Comparison of ENCODE assay signal across 8 mouse cellular contexts in the genomic region with DNA sequence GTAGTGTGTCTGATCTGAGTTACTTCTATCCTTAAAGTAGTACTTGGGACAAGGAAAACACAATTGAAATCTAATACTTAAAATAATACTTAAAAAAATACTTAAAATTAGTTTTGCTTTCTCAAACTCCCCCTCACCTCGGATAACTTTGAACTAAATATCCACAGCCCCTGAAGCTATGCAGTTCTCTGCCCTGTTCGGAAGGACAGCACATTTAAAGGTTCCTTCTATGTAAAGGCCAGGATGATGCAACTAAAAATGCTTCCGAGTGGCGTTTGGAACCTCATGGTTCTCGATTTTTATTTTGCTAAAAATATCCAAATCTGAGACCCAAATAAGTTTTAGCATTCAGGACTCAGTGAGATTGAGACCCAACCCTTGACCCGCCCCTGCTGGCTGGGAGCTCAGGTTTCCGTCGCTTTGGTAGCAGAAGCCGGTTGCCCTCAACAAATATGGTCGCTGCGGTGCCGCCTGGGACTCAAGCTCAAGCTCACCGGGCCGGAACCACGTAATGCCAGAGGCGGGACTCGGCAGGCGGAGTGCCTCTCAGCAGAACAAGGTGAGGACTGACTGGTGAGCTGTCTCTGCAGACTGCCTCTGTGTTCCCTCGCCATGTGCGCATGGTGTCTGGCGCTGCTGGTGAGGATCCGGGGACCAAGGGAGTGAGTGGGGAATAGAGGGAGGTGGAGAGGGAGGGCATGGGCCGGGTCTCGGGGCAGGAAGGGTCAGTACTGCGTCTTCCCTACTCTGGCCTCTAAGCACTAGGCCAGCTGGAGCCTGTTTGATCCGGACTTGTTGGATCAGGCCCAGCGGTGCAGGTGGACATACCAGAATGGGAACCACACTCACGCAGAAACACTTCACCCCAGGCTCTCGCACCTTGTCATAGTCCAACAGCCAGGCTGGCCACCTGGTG. TPM values are rescaled to one million over a fixed set of nuclear protein-coding genes. Genes with fewer than 3 reads are reported as not detected.
DNase-seq lines count a peak whose midpoint lies in the region; ATAC-seq and TF ChIP-seq lines count a peak whose summit lies in the region.

Gene AW209491, plus strand, starts transcription at position 429 of the 916 bp plus-strand sequence.

- no peaks in the 10 kb centered on the region for H3K9me3 ChIP-seq in G1E (replicated peaks)
- H3K9me3 ChIP-seq in forebrain, embryonic 16.5 days (ENCODE audit: control insufficient read depth, low read length) = no peaks in the 10 kb centered on the region
- H3K9me3 ChIP-seq in lung, embryonic 14.5 days (ENCODE audit: low read depth, low read length) = no peaks in the 10 kb centered on the region

- peaks cover 43% of the 10 kb centered on the region for H3K36me3 ChIP-seq in G1E (replicated peaks)
- H3K36me3 ChIP-seq in forebrain, embryonic 16.5 days (ENCODE audit: control insufficient read depth, insufficient read depth) = peaks cover 18% of the 10 kb centered on the region
- peaks cover 18% of the 10 kb centered on the region for H3K36me3 ChIP-seq in lung, embryonic 14.5 days (ENCODE audit: insufficient read depth)
- H3K36me3 ChIP-seq in thymus, adult 2 months (ENCODE audit: control insufficient read depth, insufficient read depth, low read length) = peaks cover 16% of the 10 kb centered on the region

- peak within 1 kb of the TSS; percentile 72 for H3K27ac ChIP-seq in forebrain, embryonic 16.5 days (ENCODE audit: low read length)
- H3K27ac ChIP-seq in layer of hippocampus, adult 2 months = peak within 1 kb of the TSS; percentile 84
- peak within 1 kb of the TSS; percentile 65; the same call in 1 of the 2 replicates for H3K27ac ChIP-seq in lung, embryonic 14.5 days (ENCODE audit: low read depth)
- no peak within 1 kb of the TSS for H3K27ac ChIP-seq in olfactory bulb, adult 2 months (ENCODE audit: insufficient read depth, low read depth, low read length)
- H3K27ac ChIP-seq in thymus, adult 2 months (ENCODE audit: control insufficient read depth, insufficient read depth, low read length) = no peak within 1 kb of the TSS

- H3K4me1 ChIP-seq in G1E (ENCODE audit: insufficient read depth, low read depth, low read length) = peaks cover 20% of the 10 kb centered on the region
- peaks cover 11% of the 10 kb centered on the region for H3K4me1 ChIP-seq in forebrain, embryonic 16.5 days (replicated peaks; ENCODE audit: control insufficient read depth, insufficient read depth, low read length)
- H3K4me1 ChIP-seq in lung, embryonic 14.5 days (ENCODE audit: insufficient read depth) = no peaks in the 10 kb centered on the region
- peaks cover 3% of the 10 kb centered on the region; the same call in 1 of the 2 replicates for H3K4me1 ChIP-seq in olfactory bulb, adult 2 months (ENCODE audit: control insufficient read depth, insufficient read depth, low read length)
- H3K4me1 ChIP-seq in thymus, adult 2 months (replicated peaks; ENCODE audit: control insufficient read depth, insufficient read depth, low read length) = peaks cover 6% of the 10 kb centered on the region; the same call in 1 of the 2 replicates

- no peaks in the 10 kb centered on the region for H3K27me3 ChIP-seq in G1E (ENCODE audit: insufficient read depth, low read length)
- no peaks in the 10 kb centered on the region for H3K27me3 ChIP-seq in forebrain, embryonic 16.5 days (replicated peaks; ENCODE audit: control insufficient read depth, insufficient read depth, low read length)
- H3K27me3 ChIP-seq in lung, embryonic 14.5 days (ENCODE audit: insufficient read depth, low read length) = no peaks in the 10 kb centered on the region
- no peaks in the 10 kb centered on the region for H3K27me3 ChIP-seq in thymus, adult 2 months (ENCODE audit: control insufficient read depth, insufficient read depth, low read length)

- ATAC-seq in G1E (ENCODE audit: extremely low read depth, insufficient number of reproducible peaks, low FRiP score, poor library complexity, severe bottlenecking) = peak; percentile 97
- ATAC-seq in forebrain, embryonic 16.5 days = peak; percentile 98
- peak; percentile 97 for ATAC-seq in lung, embryonic 14.5 days (ENCODE audit: insufficient read depth)

- peak within 1 kb of the TSS; percentile 82 for H3K4me3 ChIP-seq in G1E (ENCODE audit: low read depth, low read length)
- peak within 1 kb of the TSS; percentile 71 for H3K4me3 ChIP-seq in forebrain, embryonic 16.5 days (replicated peaks; ENCODE audit: low read length)
- H3K4me3 ChIP-seq in layer of hippocampus, adult 2 months = peak within 1 kb of the TSS; percentile 82
- peak within 1 kb of the TSS; percentile 66 for H3K4me3 ChIP-seq in lung, embryonic 14.5 days (ENCODE audit: low read depth, low read length)
- H3K4me3 ChIP-seq in olfactory bulb, adult 2 months (ENCODE audit: insufficient read depth, low read depth, low read length) = peak within 1 kb of the TSS; percentile 85
- H3K4me3 ChIP-seq in thymus, adult 2 months (ENCODE audit: control insufficient read depth, insufficient read depth, low read length) = peak within 1 kb of the TSS; percentile 71

- peak; percentile 69 for DNase-seq in G1E (ENCODE audit: low spot score)
- peak; percentile 95 to 98 for DNase-seq in cerebellum, adult 18-20 months
- peak; percentile 95 to 96 for DNase-seq in heart, postnatal 36 days
- DNase-seq in layer of hippocampus, adult 2 months (ENCODE audit: low spot score in 2 of 2) = peak; percentile 94 to 96
- DNase-seq in lung, embryonic 14.5 days = peak; percentile 97
- DNase-seq in thymus, adult 2 months = peak; percentile 93

- TF ChIP-seq POLR2A in olfactory bulb, adult 2 months (IDR thresholded peaks at IDR 0.05; ENCODE audit: insufficient read depth, low read depth, low read length) = peak; percentile 50
- peak; percentile 49; the same call in 1 of the 2 replicates for TF ChIP-seq POLR2A in thymus, adult 2 months (IDR thresholded peaks at IDR 0.05; ENCODE audit: control insufficient read depth, extremely low read depth, insufficient read depth, low read length, poor library complexity)

- intact Hi-C loops in heart, postnatal 36 days (cut with DNase I) = loop anchor here (1.0 kb wide), 1 partner anchor 17 kb away; the partner anchor contains the start of genes Mrpl32 and Psma2

- H3K9ac ChIP-seq in forebrain, embryonic 16.5 days (replicated peaks; ENCODE audit: low read depth, low read length) = peak within 1 kb of the TSS; percentile 86
- H3K9ac ChIP-seq in lung, embryonic 14.5 days = peak within 1 kb of the TSS; percentile 77

- TF ChIP-seq CTCF in G1E (IDR thresholded peaks at IDR 0.05; ENCODE audit: low read depth, low read length) = no peak
- TF ChIP-seq CTCF in layer of hippocampus, adult 2 months (conservative IDR thresholded peaks at IDR 0.05) = peak; percentile 55
- no peak for TF ChIP-seq CTCF in lung, embryonic 14.5 days (IDR thresholded peaks at IDR 0.05; ENCODE audit: low read depth)
- no peak for TF ChIP-seq CTCF in olfactory bulb, adult 2 months (IDR thresholded peaks at IDR 0.05; ENCODE audit: insufficient read depth, low read depth, low read length)
- TF ChIP-seq CTCF in thymus, adult 2 months (IDR thresholded peaks at IDR 0.05; ENCODE audit: borderline replicate concordance, control insufficient read depth, extremely low read depth, insufficient read depth, low read length, poor library complexity) = peak; percentile 25; the same call in 1 of the 2 replicates

- WGBS in forebrain, embryonic 16.5 days = 1% methylated on average over 29 of the region's 29 CpGs
- WGBS in lung, embryonic 14.5 days = 1% methylated on average over 29 of the region's 29 CpGs
- under 1% methylated on average over 29 of the region's 29 CpGs for WGBS in olfactory bulb, adult 2 months
- WGBS in thymus, adult 2 months = 2% methylated on average over 29 of the region's 29 CpGs

- peak within 1 kb of the TSS; percentile 66 for H3K4me2 ChIP-seq in forebrain, embryonic 16.5 days (ENCODE audit: low read length)
- peak within 1 kb of the TSS; percentile 75 for H3K4me2 ChIP-seq in lung, embryonic 14.5 days

RNA-seq across cellular contexts. Expression of gene AW209491, which starts in this region (rescaled TPM):
- 7.7 and 8.1 TPM in 2 replicates for total RNA-seq in G1E (2014; fragmentation: Nextera tagmentation)
- 12.6 and 15.0 TPM in 2 replicates for total RNA-seq in G1E (2017)
- polyA plus RNA-seq in G1E (2012) = 0.69 and 0.83 TPM in 2 replicates
- 42.6 and 46.3 TPM in 2 replicates for polyA plus RNA-seq in forebrain, embryonic 16.5 days (2015; fragmentation: Nextera tagmentation; extraction: Ambion mirVana)
- 10 to 100 TPM; 10.1 to 11.0 TPM for total RNA-seq in heart, postnatal 36 days (2021)
- 10 to 100 TPM; 20.3 to 20.4 TPM for total RNA-seq in layer of hippocampus, adult 2 months (2021)
- polyA plus RNA-seq in lung, embryonic 14.5 days (2014; fragmentation: Nextera tagmentation; extraction: Ambion mirVana) = 24.8 and 26.8 TPM in 2 replicates
- not detected in 2 replicates for polyA plus RNA-seq in olfactory bulb, adult 2 months (2012; ENCODE audit: insufficient read depth, insufficient read length, low replicate concordance, missing spikeins)
- polyA plus RNA-seq in thymus, adult 2 months (2012; rRNA removed) = 3.5 and 4.7 TPM in 2 replicates

Comparison
In these comparisons a context has a peak if more than half of its experiments do, and no peak if none do; other contexts are left out.
1. CTCF ChIP-seq: peak in layer of hippocampus, adult 2 months (single experiment) and thymus, adult 2 months (single experiment); none in G1E (single experiment), lung, embryonic 14.5 days (single experiment) and olfactory bulb, adult 2 months (single experiment).
2. H3K27ac ChIP-seq: peak in forebrain, embryonic 16.5 days (single experiment), layer of hippocampus, adult 2 months (single experiment) and lung, embryonic 14.5 days (single experiment); none in olfactory bulb, adult 2 months (single experiment) and thymus, adult 2 months (single experiment).
3. Peak in every context shown above with its lines, with median percentiles within 50 percentile points of each other: ATAC-seq, DNase-seq and H3K4me3 ChIP-seq.